Mouse (Mus musculus) ES-Bruce4 (cell line): Measurements from ENCODE around the gene Iqschfp. TPM values are rescaled to one million over a fixed set of nuclear protein-coding genes. Genes with fewer than 3 reads are reported as not detected.

Experiments used
- H3K27ac ChIP-seq: 2 replicates; pipeline ENCODE4 v1.5.1; 2012; ENCODE audit warnings: low read length, inconsistent platforms; ENCODE audit not compliant: insufficient read depth
- H3K27me3 ChIP-seq: 2 replicates; pipeline ENCODE4 v1.6.1; 2012; ENCODE audit warnings: mild to moderate bottlenecking, low read length, inconsistent platforms; ENCODE audit not compliant: control insufficient read depth, poor library complexity, insufficient read depth, severe bottlenecking
- H3K36me3 ChIP-seq: 2 replicates; pipeline ENCODE4 v1.6.1; 2012; ENCODE audit warnings: inconsistent platforms, mild to moderate bottlenecking, low read length, moderate library complexity; ENCODE audit not compliant: control insufficient read depth, poor library complexity, insufficient read depth, severe bottlenecking
- H3K4me1 ChIP-seq: one replicate; pipeline ENCODE4 v1.8.1; 2011; ENCODE audit warnings: low read length; ENCODE audit not compliant: control insufficient read depth, insufficient read depth
- H3K4me3 ChIP-seq: 2 replicates; pipeline ENCODE4 v1.5.1; 2011; ENCODE audit warnings: low read depth, mild to moderate bottlenecking, low read length
- H3K9ac ChIP-seq: 2 replicates; pipeline ENCODE4 v1.6.1; 2012; ENCODE audit warnings: low read depth, mild to moderate bottlenecking, inconsistent platforms; ENCODE audit not compliant: poor library complexity, severe bottlenecking
- H3K9me3 ChIP-seq: replicated peaks from 2 replicates; pipeline ENCODE4 v1.6.1; 2012; ENCODE audit warnings: mild to moderate bottlenecking, low read length, inconsistent platforms; ENCODE audit not compliant: control insufficient read depth, poor library complexity, insufficient read depth, severe bottlenecking
- CTCF ChIP-seq: IDR thresholded peaks from one replicate; pipeline ENCODE4 v1.8.1; 2011; ENCODE audit warnings: low read depth, low read length
- EP300 ChIP-seq: IDR thresholded peaks from 2 replicates; pipeline ENCODE4 v1.6.1; 2011; ENCODE audit warnings: low read depth, low read length; ENCODE audit not compliant: insufficient read depth
- POLR2A ChIP-seq: IDR thresholded peaks from one replicate; pipeline ENCODE4 v1.8.1; 2011; ENCODE audit warnings: low read length; ENCODE audit not compliant: insufficient read depth
- polyA plus RNA-seq: library from polyadenylated mRNA; stranded (reverse); fragments of >200 nt; gene quantifications from 2 replicates; pipeline ENCODE4 v1.2.4, GENCODE M21; 2011; ENCODE audit warnings: low read depth; ENCODE audit not compliant: missing spikeins, insufficient read depth, insufficient read length

Iqschfp gene
- polyA plus RNA-seq, 1 experiment: not detected

- Histone ChIP-seq H3K9ac (no peak overlapping the region), H3K27me3 (no peaks in the 10 kb centered on the region), H3K4me1 (no peaks in the 10 kb centered on the region), H3K9me3 (no peaks in the 10 kb centered on the region), H3K4me3 (no peak overlapping the region), H3K36me3 (no peaks in the 10 kb centered on the region), H3K27ac (no peak overlapping the region)
- TF ChIP-seq EP300: no peak
Measured at GRCm38 (mm10) chr3:68138833-68139627, 247.0 kb downstream of the Iqschfp start.

DNA sequence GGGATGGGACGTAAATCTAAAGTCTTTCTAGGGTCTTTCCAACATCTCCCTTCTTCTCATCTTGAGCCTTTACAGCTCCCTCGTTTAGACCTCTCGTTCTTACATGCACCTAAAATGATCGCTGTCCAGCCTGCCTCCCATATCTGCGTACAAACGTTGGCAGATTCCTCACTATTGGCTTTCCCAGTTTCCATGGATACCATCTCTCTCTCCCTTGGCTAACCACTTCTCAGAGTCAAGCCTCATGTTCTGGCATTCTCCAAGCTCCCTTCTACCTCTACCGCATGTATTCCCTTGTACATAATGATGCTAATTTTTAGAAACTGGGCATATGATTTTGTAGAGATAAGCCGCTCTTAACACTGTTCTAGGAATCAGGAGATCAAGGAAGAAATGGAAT lies 258.7 kb downstream of the Iqschfp start:
- Histone ChIP-seq H3K9me3 (no peaks in the 10 kb centered on the region), H3K27me3 (no peaks in the 10 kb centered on the region), H3K4me1 (no peaks in the 10 kb centered on the region), H3K27ac (no peak overlapping the region), H3K4me3 (no peak overlapping the region), H3K9ac (no peak overlapping the region), H3K36me3 (no peaks in the 10 kb centered on the region)
- TF ChIP-seq CTCF: no peak
- no peak for TF ChIP-seq POLR2A
- no peak for TF ChIP-seq EP300

GRCm38 (mm10) chr3:68160175-68160574 lies 268.1 kb downstream of the Iqschfp start:
- Histone ChIP-seq H3K4me1 (no peaks in the 10 kb centered on the region), H3K27ac (no peak overlapping the region), H3K36me3 (no peaks in the 10 kb centered on the region), H3K9me3 (peaks cover 4% of the 10 kb centered on the region; the same call in 1 of the 2 replicates), H3K4me3 (no peak overlapping the region), H3K27me3 (no peaks in the 10 kb centered on the region), H3K9ac (no peak overlapping the region)
- TF ChIP-seq EP300 (no peak), CTCF (no peak), POLR2A (no peak)

DNA sequence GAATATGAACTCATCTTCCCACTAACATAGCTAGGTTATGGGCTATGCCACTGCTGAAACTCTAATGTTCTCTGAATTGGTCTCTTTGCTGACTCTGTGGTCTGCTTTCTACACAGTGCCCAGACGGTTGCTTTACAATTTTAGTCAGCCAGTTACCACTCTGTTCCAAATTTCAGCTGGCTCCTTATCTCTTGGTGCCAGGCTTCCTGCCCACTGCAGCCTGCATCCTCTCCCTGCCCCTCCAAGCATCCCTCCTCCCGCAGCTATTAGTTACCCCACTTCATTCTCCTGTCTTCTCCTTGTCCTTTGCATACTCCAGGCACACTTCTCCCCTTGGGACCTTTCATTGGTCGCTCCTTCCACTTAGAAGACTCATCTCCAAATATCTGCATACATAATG lies 268.7 kb downstream of the Iqschfp start:
- Histone ChIP-seq H3K9ac (no peak overlapping the region), H3K4me1 (no peaks in the 10 kb centered on the region), H3K4me3 (no peak overlapping the region), H3K36me3 (no peaks in the 10 kb centered on the region), H3K27me3 (no peaks in the 10 kb centered on the region), H3K9me3 (peaks cover 4% of the 10 kb centered on the region; the same call in 1 of the 2 replicates), H3K27ac (no peak overlapping the region)
- TF ChIP-seq CTCF: no peak

- Histone ChIP-seq H3K4me1 (no peaks in the 10 kb centered on the region), H3K9ac (no peak overlapping the region), H3K4me3 (no peak overlapping the region), H3K36me3 (no peaks in the 10 kb centered on the region), H3K27me3 (no peaks in the 10 kb centered on the region), H3K27ac (no peak overlapping the region), H3K9me3 (no peaks in the 10 kb centered on the region)
- TF ChIP-seq POLR2A (no peak), CTCF (no peak), EP300 (no peak)
Measured at GRCm38 (mm10) chr3:68178248-68178647, 286.2 kb downstream of the Iqschfp start.

- Histone ChIP-seq H3K4me1 (no peaks in the 10 kb centered on the region), H3K36me3 (no peaks in the 10 kb centered on the region), H3K4me3 (no peak overlapping the region), H3K9ac (no peak overlapping the region), H3K27ac (no peak overlapping the region), H3K9me3 (no peaks in the 10 kb centered on the region), H3K27me3 (no peaks in the 10 kb centered on the region)
- no peak for TF ChIP-seq POLR2A
- no peak for TF ChIP-seq CTCF
- TF ChIP-seq EP300: no peak
Measured at GRCm38 (mm10) chr3:68187471-68187870, 295.4 kb downstream of the Iqschfp start.
